Mouse (Mus musculus) embryo, embryonic 10.5 days (tissue): ENCODE results near the gene Ensa.
"Not testable (repeated sequence)": the region's sequence is repeated elsewhere in the genome, so short reads cannot be mapped to it uniquely, and the experiment has no call there.

Experiments used
- DNase-seq: peaks from one replicate; pipeline ENCODE4 v3.0.0-alpha.2; 2015; ENCODE audit warnings: low spot score

The Ensa gene

DNA sequence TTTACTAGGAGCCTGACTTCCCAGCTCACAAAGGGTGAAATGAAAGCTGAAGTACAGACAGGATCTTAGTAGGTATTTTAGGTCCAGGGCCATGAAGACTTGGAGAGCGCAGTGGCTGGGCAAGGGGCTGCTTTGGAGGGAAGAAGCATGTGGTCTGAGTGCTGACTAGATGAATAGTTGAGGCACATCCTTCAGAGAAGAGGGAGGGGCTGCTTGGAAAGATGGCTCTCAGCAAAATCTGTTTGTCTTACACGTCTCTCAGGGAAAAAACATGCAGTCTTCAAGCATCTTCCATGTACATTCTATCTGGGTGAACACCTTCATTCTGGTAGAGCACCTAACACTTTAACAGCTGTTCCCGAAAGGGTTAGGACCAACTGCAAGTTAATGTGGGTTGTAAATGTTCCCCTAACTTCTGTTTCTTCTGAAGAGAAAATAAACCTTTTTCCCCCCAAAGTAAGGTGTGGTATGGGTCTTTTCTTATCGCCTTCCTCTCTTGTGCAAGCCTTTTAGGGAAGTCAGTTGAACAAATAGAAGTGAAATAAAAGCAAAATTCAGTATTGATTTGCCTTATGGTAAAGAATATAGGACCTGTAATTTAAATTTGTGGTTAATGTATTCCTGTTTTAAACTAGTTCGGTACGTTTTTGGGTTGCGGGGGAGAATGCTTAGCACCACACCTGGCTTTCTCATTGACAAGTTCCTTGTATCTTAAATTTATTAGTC is 38.1 kb downstream of the Ensa start:
- no peak for DNase-seq

DNA sequence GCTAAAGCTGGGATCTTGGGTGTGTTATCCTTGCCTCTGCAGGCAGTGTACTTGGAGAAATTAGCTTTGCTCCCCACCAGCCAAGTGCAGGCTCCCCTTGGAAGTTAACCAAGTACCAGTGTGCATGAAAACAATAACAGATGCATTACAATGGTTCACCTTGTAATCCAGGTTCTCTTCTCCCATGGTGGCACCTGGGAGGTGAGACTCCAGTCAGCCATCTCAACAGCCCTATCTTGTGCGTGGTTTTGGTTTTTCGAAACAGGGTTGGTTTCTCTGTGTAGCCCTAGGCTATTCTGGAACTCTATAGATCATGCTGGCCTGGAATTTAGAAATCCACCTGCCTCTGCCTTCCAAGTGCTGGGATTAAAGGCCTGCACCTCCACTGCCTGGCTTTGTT is 38.7 kb downstream of the Ensa start:
- no peak for DNase-seq

GRCm38 (mm10) chr3:95663969-95664608 is 39.3 kb downstream of the Ensa start:
- DNase-seq = no peak

- DNase-seq = no peak
Observed at GRCm38 (mm10) chr3:95664940-95665352, 40.2 kb downstream of the Ensa start.

- peak; percentile 70 for DNase-seq
Observed at GRCm38 (mm10) chr3:95666124-95666844, 41.5 kb downstream of the Ensa start.

DNA sequence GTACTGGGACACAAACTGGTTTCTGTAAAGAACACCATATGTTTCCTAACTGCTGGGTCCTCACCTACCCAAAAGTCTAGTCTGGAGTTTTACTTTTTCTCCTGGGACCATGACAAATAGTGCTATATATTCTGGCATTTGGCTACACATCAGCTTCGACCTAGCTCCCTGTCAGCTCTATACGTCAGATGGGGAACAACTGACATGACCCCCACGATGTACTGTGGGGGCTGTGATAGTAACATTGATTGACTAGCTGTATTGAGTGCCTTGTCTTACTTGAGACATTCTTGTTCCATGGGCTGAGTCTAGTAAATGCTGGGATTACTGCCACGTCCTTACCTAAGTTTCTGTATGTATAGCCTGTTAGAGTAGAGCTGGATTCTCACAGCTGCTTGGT is 42.7 kb downstream of the Ensa start:
- DNase-seq = no peak

- DNase-seq = peak; percentile 57
Observed at GRCm38 (mm10) chr3:95668026-95668425, 43.2 kb downstream of the Ensa start.

GRCm38 (mm10) chr3:95668589-95669308 is 44.0 kb downstream of the Ensa start:
- DNase-seq = no peak

DNA sequence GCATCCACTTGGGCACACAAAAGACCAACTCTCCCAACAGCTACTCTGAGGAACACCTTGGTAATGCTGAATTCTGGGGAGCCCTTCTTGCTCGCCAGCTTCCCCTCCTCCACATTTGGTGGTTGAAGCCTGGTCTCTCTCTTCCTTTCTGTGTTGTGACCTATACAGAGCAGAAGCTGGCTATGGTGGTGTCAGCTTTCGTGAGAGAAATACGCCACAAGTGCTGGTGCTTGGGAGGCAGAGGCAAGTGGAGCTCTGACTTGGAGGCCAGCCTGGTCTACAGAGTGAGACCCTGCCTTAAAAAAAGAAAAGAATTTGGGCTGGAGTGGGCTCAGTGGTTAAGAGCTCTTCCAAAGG is 44.5 kb downstream of the Ensa start:
- DNase-seq = no peak

- DNase-seq = not testable (repeated sequence)
Observed at GRCm38 (mm10) chr3:95670419-95670818, 45.6 kb downstream of the Ensa start.

DNA sequence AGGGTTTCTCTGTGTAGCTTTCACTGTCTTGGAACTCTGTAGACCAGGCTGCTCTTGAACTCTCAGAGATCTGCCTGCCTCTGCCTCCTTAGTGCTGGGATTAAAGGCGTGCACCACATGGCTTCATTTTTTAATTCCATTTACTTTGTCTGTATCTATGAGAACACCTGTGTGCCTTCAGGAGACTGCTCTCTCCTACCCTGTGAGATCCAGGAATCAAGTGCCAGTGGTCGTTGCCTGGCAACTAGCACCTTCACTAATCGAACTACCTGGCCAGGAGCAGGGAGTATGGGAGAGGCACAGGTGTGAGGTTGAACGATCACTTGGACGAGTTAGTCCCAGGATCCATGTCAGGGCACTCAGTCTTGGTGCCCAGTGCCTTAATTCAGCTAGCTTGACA is 46.4 kb downstream of the Ensa start:
- DNase-seq = no peak

DNA sequence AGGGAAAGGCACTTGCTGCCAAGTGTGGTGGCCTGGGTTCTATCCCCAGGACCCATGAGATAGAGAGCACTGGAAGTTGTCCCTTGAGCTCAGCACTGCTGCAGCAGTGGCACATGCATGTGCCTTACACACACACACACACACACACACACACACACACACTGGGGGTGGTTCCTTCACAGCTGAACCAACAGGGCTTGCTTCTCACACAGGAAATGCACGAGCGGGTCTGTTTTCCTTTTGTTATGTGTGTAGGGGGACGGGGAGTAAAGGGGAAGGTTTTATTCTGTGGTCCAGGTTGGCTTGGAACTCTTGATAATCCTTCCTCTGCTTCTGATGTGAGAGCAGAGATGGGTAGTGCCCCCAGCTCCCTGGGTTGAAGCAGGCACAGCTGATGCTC is 47.7 kb downstream of the Ensa start:
- DNase-seq = no peak

DNA sequence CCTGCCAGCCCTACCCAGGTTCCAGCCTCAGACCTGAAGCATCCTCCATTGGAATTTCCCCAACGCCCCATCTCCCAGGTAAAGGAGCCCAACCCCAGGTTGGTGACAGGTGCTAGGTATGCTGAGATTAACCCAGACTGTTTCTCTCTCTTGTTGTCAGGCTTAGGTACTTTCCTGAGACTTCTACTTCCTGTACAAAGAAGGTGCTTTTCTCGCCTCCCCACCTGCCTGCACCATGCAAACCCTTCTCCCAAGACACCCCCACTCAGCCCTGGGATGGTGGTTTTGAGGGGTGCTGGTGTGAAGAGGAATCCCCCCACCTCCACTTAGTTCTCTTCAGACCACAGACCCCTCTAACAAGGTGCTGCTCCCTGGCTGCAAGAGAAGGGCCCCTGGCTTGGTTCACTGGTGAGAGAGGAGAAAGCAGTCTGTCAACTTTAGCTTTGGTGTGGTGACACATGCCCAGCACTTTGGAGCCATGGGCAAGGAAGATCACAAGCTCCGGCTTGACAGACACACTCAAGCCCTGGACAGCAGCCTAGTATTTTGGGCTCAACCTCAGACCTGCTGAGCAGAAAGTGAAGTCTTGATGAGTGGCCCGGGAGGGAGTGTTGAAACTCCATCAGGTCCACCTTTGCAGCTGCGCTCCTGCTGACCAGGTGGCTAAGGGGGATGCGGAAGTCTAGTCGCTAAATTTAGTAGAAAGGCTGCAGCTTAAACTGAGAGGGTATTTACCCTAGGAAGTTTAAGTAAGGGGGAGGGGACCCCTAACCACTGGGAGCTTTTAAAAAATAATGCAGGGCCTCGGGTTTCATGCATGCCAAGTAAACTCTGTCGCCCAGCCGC is 48.3 kb downstream of the Ensa start:
- no peak for DNase-seq

GRCm38 (mm10) chr3:95673707-95674211 is 49.0 kb downstream of the Ensa start:
- DNase-seq = no peak

GRCm38 (mm10) chr3:95674236-95674635 is 49.4 kb downstream of the Ensa start:
- peak; percentile 60 for DNase-seq

DNA sequence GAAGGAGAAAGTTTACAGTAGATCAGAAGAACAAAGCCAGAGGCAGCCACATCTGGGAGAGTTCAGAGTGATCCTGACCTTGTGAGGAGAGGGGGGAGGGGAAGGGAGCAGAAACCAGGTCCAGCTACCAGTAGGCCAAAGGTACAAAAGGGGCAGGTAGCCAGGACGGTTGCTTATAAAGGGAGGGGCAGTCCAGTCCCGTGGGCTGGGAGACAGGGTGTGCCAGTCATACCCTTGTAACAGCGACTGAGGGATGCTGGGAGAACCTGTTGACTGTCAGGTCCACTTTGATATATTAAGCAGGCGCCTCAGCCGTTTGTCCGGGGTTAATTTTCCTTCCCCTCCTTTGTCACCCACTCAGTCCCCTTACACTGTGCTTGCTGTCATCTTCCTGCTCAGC is 50.0 kb downstream of the Ensa start:
- no peak for DNase-seq

GRCm38 (mm10) chr3:95675301-95676092 is 50.7 kb downstream of the Ensa start:
- DNase-seq = peak; percentile 89

DNA sequence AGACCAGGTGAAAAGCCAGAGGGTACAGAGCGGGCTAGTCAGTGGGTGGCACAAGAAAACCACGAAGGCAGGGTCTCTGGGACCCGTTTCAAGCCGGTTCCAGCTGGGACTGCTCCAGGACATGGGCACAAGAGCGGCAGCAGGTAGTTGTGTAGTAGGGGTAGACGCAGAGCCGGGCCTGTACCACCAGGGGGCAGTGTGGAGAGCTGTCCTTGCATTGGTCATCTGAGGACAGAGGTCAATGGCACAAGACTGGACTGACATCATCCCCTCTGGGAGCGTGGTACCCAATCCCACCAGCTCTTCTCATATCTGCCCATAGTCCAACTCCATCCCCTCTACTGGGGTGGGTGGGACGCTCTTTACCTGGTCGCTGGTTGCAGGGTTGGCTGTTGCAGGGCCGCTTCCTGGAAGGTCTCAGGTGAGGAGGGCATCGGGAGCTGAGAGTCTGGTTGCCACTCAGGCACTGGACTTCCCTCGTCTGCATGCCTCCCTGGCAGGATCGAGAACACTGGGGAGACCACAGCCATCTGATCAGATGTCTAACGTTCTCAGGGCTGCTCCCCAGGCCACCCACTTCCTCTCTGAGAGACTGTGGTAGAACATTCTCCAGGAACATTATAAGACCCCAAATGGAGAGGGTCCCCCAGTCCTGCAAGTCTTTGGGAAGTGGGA is 52.1 kb downstream of the Ensa start:
- peak; percentile 85 for DNase-seq

DNA sequence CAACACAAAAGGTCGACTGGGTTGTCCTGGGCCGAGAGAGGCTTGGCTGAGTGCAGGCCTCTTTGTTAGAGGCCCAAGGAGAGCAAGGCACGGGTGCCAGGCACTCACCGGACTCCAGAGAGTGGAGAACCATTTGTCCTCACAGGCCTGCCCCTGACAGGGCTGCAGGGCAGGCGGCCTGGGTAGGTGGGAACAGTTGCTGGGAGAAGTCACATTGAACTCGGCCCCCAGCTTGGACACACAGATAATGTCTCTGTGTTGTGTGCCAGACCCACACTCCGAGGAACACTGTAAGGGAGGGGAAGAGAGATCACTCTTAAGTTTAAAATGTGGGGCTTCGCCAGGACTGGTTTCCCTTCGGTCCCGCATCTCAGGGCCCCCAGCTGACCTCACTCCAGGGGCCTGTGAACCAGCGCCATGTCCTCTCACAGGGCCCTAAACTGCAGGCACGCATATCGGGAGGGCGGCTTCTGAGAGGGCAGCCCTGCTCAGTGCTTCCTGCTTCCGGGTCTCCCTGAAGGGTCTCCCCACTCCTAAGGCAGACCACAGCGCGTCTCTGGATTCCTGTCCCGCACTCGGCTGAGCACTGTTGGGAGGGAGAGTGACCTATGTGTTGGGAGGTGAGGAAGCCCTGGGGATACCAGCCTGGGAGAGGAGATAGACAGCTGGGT is 52.8 kb downstream of the Ensa start:
- DNase-seq = no peak
